Mouse (Mus musculus): ENCODE results near the gene Acsl4.

- TF ChIP-seq CTCF (IDR thresholded peaks at IDR 0.05; ENCODE audit: borderline replicate concordance, insufficient read depth, low read depth, low read length) (no peak), POLR2A (IDR thresholded peaks at IDR 0.05; ENCODE audit: borderline replicate concordance, insufficient read depth, low read length) (no peak)
Observed at GRCm38 (mm10) chrX:142375519-142375918, 14.8 kb downstream of the Acsl4 start.

Data from cerebellum, adult 2 months (tissue).